Mouse (Mus musculus) testis, adult 2 months (tissue): Measurements from ENCODE around the gene Wnt4. TPM values are rescaled to one million over a fixed set of nuclear protein-coding genes. Genes with fewer than 3 reads are reported as not detected.

ENCODE experiments used
- H3K27ac ChIP-seq: fragments of 200-500 bp; 2 replicates; pipeline ENCODE4 v1.5.1; 2012; ENCODE audit warnings: low read depth, low read length; ENCODE audit not compliant: control insufficient read depth, insufficient read depth
- H3K27me3 ChIP-seq: fragments of 200-500 bp; 2 replicates; pipeline ENCODE4 v1.6.1; 2012; ENCODE audit warnings: mild to moderate bottlenecking, low read length, moderate library complexity; ENCODE audit not compliant: control insufficient read depth, insufficient read depth
- H3K36me3 ChIP-seq: fragments of 200-500 bp; 2 replicates; pipeline ENCODE4 v1.6.1; 2012; ENCODE audit warnings: mild to moderate bottlenecking, low read length; ENCODE audit not compliant: control insufficient read depth, insufficient read depth
- H3K4me1 ChIP-seq: fragments of 200-500 bp; 2 replicates; pipeline ENCODE4 v1.6.1; 2012; ENCODE audit warnings: low read length; ENCODE audit not compliant: control insufficient read depth, insufficient read depth
- H3K4me3 ChIP-seq: fragments of 200-500 bp; 2 replicates; pipeline ENCODE4 v1.5.1; 2012; ENCODE audit warnings: low read depth, mild to moderate bottlenecking, low read length, moderate library complexity, mixed read lengths; ENCODE audit not compliant: control insufficient read depth
- CTCF ChIP-seq: fragments of 200-500 bp; IDR thresholded peaks from 2 replicates; pipeline ENCODE4 v1.5.1; 2012; ENCODE audit warnings: low read depth, mild to moderate bottlenecking, inconsistent platforms, low read length, moderate library complexity; ENCODE audit not compliant: control insufficient read depth, insufficient read depth, insufficient replicate concordance
- POLR2A ChIP-seq: fragments of 200-500 bp; IDR thresholded peaks from 2 replicates; pipeline ENCODE4 v1.6.1; 2012; ENCODE audit warnings: low read depth, mild to moderate bottlenecking, inconsistent platforms, low read length, moderate library complexity; ENCODE audit not compliant: control insufficient read depth
- polyA plus RNA-seq: library from polyadenylated mRNA; depleted of rRNA; stranded (reverse); fragments of >200 nt; gene quantifications from 2 replicates; pipeline ENCODE4 v1.2.3, GENCODE M21; 2012

The Wnt4 gene
- polyA plus RNA-seq, 1 experiment = 0.05 TPM

DNA sequence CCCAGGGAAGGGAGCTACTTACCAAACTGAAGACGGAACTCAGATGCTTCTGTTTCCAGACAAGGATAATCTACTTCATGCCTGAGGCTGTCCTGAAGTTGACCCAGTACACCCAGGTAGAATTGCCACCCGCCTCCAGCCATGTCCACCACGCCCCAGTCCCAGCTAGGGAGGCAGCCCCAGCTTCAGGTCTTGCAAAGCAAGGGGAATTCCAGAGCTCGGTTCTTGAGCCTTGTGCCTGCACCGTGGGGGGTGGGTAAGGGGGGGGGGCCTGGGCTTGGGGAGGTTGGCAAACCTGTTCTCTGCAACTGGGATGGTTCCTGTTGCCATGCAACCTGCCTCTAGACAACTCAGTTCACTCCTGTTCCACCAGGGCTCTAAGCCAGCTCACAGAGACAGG is 2.1 kb downstream of the Wnt4 start:
- H3K27ac ChIP-seq = no peak overlapping the region
- no peak overlapping the region for H3K4me3 ChIP-seq
- no peak for TF ChIP-seq POLR2A
- no peak for TF ChIP-seq CTCF
- peaks cover 6% of the 10 kb centered on the region for H3K4me1 ChIP-seq
- H3K27me3 ChIP-seq = no peaks in the 10 kb centered on the region
- no peaks in the 10 kb centered on the region for H3K36me3 ChIP-seq

DNA sequence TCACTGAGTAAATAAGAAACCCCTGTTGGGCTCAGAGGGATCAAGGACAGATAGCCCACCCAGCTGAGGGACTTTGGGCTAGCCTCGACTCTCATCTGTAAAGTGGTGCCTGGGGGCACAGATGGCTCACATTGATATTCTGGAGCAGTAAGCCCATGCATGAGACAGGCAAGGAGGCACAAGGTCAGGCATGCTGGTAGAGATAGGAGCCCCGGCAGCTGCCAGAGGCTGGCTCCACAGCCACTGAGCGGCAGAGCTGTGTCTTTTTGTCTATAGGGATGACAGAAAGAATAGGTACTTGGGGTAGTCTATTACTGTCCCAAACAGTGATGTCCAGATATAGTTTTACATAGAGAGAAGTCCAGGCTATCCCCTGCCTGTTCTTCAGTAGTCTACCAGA is 4.0 kb downstream of the Wnt4 start:
- Histone ChIP-seq H3K27ac (no peak overlapping the region), H3K4me3 (no peak overlapping the region), H3K27me3 (no peaks in the 10 kb centered on the region), H3K4me1 (peaks cover 6% of the 10 kb centered on the region), H3K36me3 (no peaks in the 10 kb centered on the region)
- TF ChIP-seq POLR2A (no peak), CTCF (no peak)

DNA sequence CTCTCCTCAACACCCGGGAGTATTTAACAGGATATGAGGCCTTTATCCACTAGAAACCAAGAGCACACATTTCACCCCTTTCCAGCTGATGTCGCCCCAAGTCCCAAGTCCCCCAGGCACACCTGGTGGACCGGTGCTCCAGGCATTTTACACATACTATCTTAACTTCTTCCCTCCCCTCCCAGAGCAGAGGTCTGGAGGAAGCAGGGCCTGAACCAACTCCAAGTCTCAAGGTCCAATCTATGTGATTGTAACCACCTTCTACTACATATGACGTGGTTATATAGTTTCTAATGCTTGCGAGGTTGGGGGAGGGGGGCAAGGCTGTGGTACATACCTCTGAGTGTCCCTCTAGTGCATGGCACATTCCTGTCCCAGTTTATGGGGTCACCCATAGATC is 4.8 kb downstream of the Wnt4 start:
- Histone ChIP-seq H3K4me1 (peaks cover 4% of the 10 kb centered on the region), H3K27ac (no peak overlapping the region), H3K4me3 (no peak overlapping the region), H3K27me3 (no peaks in the 10 kb centered on the region), H3K36me3 (no peaks in the 10 kb centered on the region)
- TF ChIP-seq POLR2A (no peak), CTCF (no peak)

DNA sequence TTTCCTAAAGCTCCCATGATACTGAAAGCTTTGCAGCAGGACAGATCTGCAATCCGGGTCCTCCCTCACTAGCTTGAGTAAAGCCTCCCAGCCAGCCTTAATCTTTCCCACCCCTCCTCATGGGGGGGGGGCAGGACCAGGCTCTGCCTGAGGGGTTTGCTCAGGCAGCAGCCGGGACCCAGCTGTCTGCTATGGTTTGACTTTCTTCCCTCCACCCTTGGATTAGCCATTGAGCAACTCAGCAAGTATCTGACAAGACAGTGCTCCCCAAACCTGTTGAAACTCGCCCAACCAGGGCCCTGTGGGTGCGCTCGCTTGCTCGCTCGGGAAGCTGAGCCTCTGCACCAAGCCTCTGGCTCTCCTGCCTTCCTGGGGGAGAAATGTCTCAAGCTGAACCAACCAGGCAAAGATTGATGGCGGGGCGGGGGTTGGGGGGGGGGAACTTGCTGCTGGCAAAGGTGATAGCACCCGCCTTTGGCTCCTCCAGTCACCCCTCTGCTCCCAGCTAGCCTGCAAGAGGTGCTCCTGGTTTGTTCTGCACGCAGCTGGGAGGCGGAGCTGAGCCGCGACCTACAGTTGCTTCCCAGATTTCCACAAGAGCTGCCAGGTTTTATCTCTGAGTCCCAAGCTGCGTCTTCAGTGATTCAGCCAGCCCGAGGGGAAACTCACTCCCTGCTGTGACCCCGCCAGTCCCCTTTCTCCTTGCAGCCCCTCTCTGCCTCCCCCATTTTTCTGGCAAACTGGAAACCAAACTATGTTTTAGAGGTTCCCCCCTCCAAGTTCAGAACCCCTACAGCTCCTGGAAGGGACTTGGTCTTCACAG is 5.5 kb downstream of the Wnt4 start:
- no peak overlapping the region for H3K4me3 ChIP-seq
- peaks cover 3% of the 10 kb centered on the region for H3K4me1 ChIP-seq
- no peaks in the 10 kb centered on the region for H3K27me3 ChIP-seq
- H3K27ac ChIP-seq = no peak overlapping the region
- no peaks in the 10 kb centered on the region for H3K36me3 ChIP-seq
- no peak for TF ChIP-seq CTCF
- TF ChIP-seq POLR2A = no peak

DNA sequence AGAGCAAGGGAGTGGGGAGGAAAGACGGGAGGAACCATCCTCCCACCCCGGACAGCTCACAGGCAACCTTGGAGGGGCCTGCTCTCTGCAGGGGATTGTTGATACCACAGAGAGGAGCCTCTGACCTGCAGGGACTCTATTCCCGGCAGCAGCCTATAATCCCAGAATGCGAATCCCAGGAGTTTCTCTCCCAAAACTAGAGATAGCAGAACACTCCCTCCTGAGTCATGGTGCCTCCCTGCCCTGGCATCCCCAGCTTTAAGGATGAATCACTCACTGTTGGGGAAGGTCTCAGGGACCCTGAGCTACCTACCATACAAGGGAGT is 6.1 kb downstream of the Wnt4 start:
- no peak overlapping the region for H3K27ac ChIP-seq
- no peaks in the 10 kb centered on the region; the same call in 1 of the 2 replicates for H3K4me1 ChIP-seq
- H3K27me3 ChIP-seq = no peaks in the 10 kb centered on the region
- TF ChIP-seq POLR2A (no peak), CTCF (no peak)
- H3K4me3 ChIP-seq = no peak overlapping the region
- no peaks in the 10 kb centered on the region for H3K36me3 ChIP-seq

DNA sequence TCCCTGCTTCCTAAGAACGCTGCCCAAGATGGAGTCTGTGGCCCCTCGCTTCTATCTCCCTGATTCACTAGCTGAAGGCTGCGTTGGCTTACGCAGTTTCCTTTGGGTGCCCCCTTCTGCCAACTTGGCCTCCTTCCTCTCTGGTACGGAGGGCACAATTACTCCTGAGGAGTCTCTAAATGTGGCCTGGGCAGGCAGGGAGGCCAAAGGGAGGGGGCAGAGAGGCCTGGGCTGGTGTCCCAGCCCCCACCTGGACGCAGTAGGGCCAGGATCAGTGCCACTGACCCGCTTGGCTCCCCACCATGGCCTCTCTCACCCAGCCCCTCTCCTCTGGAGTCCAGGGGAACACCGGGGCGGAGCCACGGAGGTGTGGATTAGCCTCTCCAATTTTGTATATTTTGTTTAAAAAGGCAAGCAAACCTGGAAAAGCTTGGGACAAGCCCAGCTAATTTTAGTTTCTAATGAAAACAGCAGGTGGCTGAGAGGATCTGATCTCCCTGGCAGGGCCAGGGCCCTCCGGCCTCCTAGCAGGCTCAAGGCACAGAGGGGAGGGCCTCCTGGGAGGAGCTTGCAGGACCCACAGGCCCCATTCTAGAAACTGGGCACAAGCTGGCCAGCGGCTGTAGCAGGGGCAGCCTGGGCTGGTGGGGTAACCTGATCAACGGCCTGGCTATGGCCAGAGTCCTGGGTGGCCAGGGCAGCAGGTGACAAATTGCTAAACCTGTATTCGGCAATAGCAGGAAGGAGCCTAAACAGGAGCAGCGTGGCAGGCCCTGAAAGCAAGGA is 8.8 kb downstream of the Wnt4 start:
- H3K27me3 ChIP-seq = no peaks in the 10 kb centered on the region
- TF ChIP-seq CTCF (no peak), POLR2A (no peak)
- no peak overlapping the region for H3K27ac ChIP-seq
- H3K4me1 ChIP-seq = peaks cover 3% of the 10 kb centered on the region
- H3K36me3 ChIP-seq = no peaks in the 10 kb centered on the region
- H3K4me3 ChIP-seq = no peak overlapping the region

DNA sequence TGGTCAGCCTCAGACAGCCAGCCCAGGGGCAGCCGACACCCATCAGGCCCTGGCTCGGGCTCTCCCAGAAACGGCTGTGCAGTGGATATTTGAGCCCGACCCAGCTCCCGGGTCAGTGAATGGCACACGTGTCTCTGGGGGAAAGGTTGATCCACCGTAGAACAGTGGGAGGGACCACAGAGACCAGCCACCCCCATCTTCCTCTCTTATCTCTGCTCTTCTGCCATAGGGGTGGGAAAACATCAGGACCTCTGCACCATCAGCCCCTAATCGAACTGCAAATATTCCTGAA is 9.3 kb downstream of the Wnt4 start:
- Histone ChIP-seq H3K27me3 (no peaks in the 10 kb centered on the region), H3K4me3 (no peak overlapping the region), H3K4me1 (peaks cover 3% of the 10 kb centered on the region), H3K36me3 (no peaks in the 10 kb centered on the region), H3K27ac (no peak overlapping the region)
- TF ChIP-seq CTCF (no peak), POLR2A (no peak)
